Mouse (Mus musculus): ENCODE measurements at regions not wholly inside any gene's neighbourhood (a gene's known extent, or its start where the extent isn't known, plus 50 kb on each side); places are given as distances from the start of the nearest gene placed in this dataset.

GRCm38 (mm10) chr19:37492572-37492971, 57.6 kb upstream of the Exoc6 start:
- no peaks in the 10 kb centered on the region for H3K27me3 ChIP-seq (ENCODE audit: control insufficient read depth, insufficient read depth, low read length, poor library complexity, severe bottlenecking)
- H3K4me1 ChIP-seq (ENCODE audit: control insufficient read depth, insufficient read depth, low read length), result peaks cover 2% of the 10 kb centered on the region
- no peaks in the 10 kb centered on the region for H3K9me3 ChIP-seq (replicated peaks; ENCODE audit: control insufficient read depth, insufficient read depth, low read length, poor library complexity, severe bottlenecking)
- no peaks in the 10 kb centered on the region for H3K36me3 ChIP-seq (ENCODE audit: control insufficient read depth, insufficient read depth, low read length, poor library complexity, severe bottlenecking)
- no peak overlapping the region for H3K4me3 ChIP-seq (ENCODE audit: low read depth, low read length)
- H3K27ac ChIP-seq (ENCODE audit: insufficient read depth, low read length), result no peak overlapping the region
- TF ChIP-seq CTCF (IDR thresholded peaks at IDR 0.05; ENCODE audit: low read depth, low read length) (no peak), POLR2A (IDR thresholded peaks at IDR 0.05; ENCODE audit: insufficient read depth, low read length) (no peak)
- H3K9ac ChIP-seq (ENCODE audit: low read depth, poor library complexity, severe bottlenecking), result no peak overlapping the region

GRCm38 (mm10) chr19:37493378-37493777, 56.8 kb upstream of the Exoc6 start:
- Histone ChIP-seq H3K4me3 (ENCODE audit: low read depth, low read length) (no peak overlapping the region), H3K9ac (ENCODE audit: low read depth, poor library complexity, severe bottlenecking) (no peak overlapping the region), H3K4me1 (ENCODE audit: control insufficient read depth, insufficient read depth, low read length) (no peaks in the 10 kb centered on the region), H3K36me3 (ENCODE audit: control insufficient read depth, insufficient read depth, low read length, poor library complexity, severe bottlenecking) (no peaks in the 10 kb centered on the region), H3K27ac (ENCODE audit: insufficient read depth, low read length) (no peak overlapping the region), H3K27me3 (ENCODE audit: control insufficient read depth, insufficient read depth, low read length, poor library complexity, severe bottlenecking) (no peaks in the 10 kb centered on the region), H3K9me3 (replicated peaks; ENCODE audit: control insufficient read depth, insufficient read depth, low read length, poor library complexity, severe bottlenecking) (no peaks in the 10 kb centered on the region)
- no peak for TF ChIP-seq CTCF (IDR thresholded peaks at IDR 0.05; ENCODE audit: low read depth, low read length)

GRCm38 (mm10) chr19:37493921-37494485, 56.2 kb upstream of the Exoc6 start:
- TF ChIP-seq CTCF (IDR thresholded peaks at IDR 0.05; ENCODE audit: low read depth, low read length) (no peak), EP300 (IDR thresholded peaks at IDR 0.05; ENCODE audit: insufficient read depth, low read depth, low read length) (no peak), POLR2A (IDR thresholded peaks at IDR 0.05; ENCODE audit: insufficient read depth, low read length) (no peak)
- Histone ChIP-seq H3K27me3 (ENCODE audit: control insufficient read depth, insufficient read depth, low read length, poor library complexity, severe bottlenecking) (no peaks in the 10 kb centered on the region), H3K36me3 (ENCODE audit: control insufficient read depth, insufficient read depth, low read length, poor library complexity, severe bottlenecking) (no peaks in the 10 kb centered on the region), H3K4me1 (ENCODE audit: control insufficient read depth, insufficient read depth, low read length) (no peaks in the 10 kb centered on the region), H3K9me3 (replicated peaks; ENCODE audit: control insufficient read depth, insufficient read depth, low read length, poor library complexity, severe bottlenecking) (no peaks in the 10 kb centered on the region), H3K9ac (ENCODE audit: low read depth, poor library complexity, severe bottlenecking) (no peak overlapping the region), H3K4me3 (ENCODE audit: low read depth, low read length) (no peak overlapping the region), H3K27ac (ENCODE audit: insufficient read depth, low read length) (no peak overlapping the region)

GRCm38 (mm10) chr19:37494806-37495205, 55.4 kb upstream of the Exoc6 start:
- no peaks in the 10 kb centered on the region for H3K9me3 ChIP-seq (replicated peaks; ENCODE audit: control insufficient read depth, insufficient read depth, low read length, poor library complexity, severe bottlenecking)
- no peak overlapping the region for H3K4me3 ChIP-seq (ENCODE audit: low read depth, low read length)
- TF ChIP-seq POLR2A (IDR thresholded peaks at IDR 0.05; ENCODE audit: insufficient read depth, low read length), result no peak
- H3K9ac ChIP-seq (ENCODE audit: low read depth, poor library complexity, severe bottlenecking), result no peak overlapping the region
- no peaks in the 10 kb centered on the region for H3K27me3 ChIP-seq (ENCODE audit: control insufficient read depth, insufficient read depth, low read length, poor library complexity, severe bottlenecking)
- H3K4me1 ChIP-seq (ENCODE audit: control insufficient read depth, insufficient read depth, low read length), result no peaks in the 10 kb centered on the region
- no peak overlapping the region for H3K27ac ChIP-seq (ENCODE audit: insufficient read depth, low read length)
- H3K36me3 ChIP-seq (ENCODE audit: control insufficient read depth, insufficient read depth, low read length, poor library complexity, severe bottlenecking), result no peaks in the 10 kb centered on the region

DNA sequence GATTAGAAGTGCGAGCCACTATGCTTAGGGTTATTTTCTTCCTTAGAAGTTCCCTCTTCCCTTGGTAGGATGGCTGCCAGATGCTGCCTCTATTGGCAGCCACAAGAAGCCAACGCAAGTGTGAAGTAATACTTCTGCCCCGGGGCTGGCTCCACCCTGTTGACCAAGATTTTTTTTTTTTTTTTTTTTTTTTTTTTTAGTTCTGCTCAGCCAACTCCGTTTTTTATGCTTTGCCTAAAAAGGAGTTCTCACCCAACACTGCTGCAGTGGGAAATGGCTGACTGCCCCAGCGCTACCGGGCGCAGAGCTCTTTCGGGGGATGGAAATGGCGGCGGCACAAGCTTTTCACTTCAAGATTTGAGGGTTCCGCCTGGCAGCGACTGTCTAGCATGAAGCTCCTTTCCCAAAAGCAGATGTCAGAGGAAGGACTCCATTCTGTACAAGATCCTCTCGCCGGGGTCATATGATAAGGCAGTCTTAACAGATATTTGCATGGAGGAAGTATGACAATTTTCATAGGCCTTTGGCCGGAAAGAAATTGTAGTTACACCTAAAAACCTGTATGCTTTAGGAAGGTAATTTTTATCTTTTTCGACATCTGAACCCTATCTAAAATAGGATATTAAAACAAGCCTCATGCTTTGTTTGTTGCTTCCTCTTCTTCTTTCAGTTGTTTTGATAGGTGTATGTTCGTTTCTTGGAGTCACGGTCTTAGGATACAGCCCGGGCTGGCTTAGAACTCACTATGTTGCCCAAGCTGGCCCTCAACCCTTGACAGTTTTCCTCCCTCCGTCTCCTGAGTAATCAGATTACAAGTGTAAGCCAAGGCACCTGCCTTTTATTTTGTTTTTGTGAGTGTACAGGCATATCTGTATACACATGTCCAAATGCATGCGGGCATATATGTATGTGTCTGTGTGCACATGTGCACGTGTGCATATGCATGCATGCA, 54.6 kb upstream of the Exoc6 start:
- H3K9me3 ChIP-seq (replicated peaks; ENCODE audit: control insufficient read depth, insufficient read depth, low read length, poor library complexity, severe bottlenecking), result no peaks in the 10 kb centered on the region
- no peak for TF ChIP-seq EP300 (IDR thresholded peaks at IDR 0.05; ENCODE audit: insufficient read depth, low read depth, low read length)
- no peak for TF ChIP-seq CTCF (IDR thresholded peaks at IDR 0.05; ENCODE audit: low read depth, low read length)
- TF ChIP-seq POLR2A (IDR thresholded peaks at IDR 0.05; ENCODE audit: insufficient read depth, low read length), result no peak
- no peak overlapping the region for H3K9ac ChIP-seq (ENCODE audit: low read depth, poor library complexity, severe bottlenecking)

GRCm38 (mm10) chr19:37496759-37497158, 53.5 kb upstream of the Exoc6 start:
- no peaks in the 10 kb centered on the region for H3K4me1 ChIP-seq (ENCODE audit: control insufficient read depth, insufficient read depth, low read length)
- no peak overlapping the region for H3K4me3 ChIP-seq (ENCODE audit: low read depth, low read length)
- no peaks in the 10 kb centered on the region for H3K9me3 ChIP-seq (replicated peaks; ENCODE audit: control insufficient read depth, insufficient read depth, low read length, poor library complexity, severe bottlenecking)
- no peaks in the 10 kb centered on the region for H3K36me3 ChIP-seq (ENCODE audit: control insufficient read depth, insufficient read depth, low read length, poor library complexity, severe bottlenecking)
- no peak overlapping the region for H3K27ac ChIP-seq (ENCODE audit: insufficient read depth, low read length)
- H3K9ac ChIP-seq (ENCODE audit: low read depth, poor library complexity, severe bottlenecking), result no peak overlapping the region
- no peak for TF ChIP-seq EP300 (IDR thresholded peaks at IDR 0.05; ENCODE audit: insufficient read depth, low read depth, low read length)
- TF ChIP-seq CTCF (IDR thresholded peaks at IDR 0.05; ENCODE audit: low read depth, low read length), result peak; percentile 20
- H3K27me3 ChIP-seq (ENCODE audit: control insufficient read depth, insufficient read depth, low read length, poor library complexity, severe bottlenecking), result no peaks in the 10 kb centered on the region

More for the DNA sequence above, 54.6 kb upstream of the Exoc6 start:
- H3K36me3 ChIP-seq (ENCODE audit: control insufficient read depth, insufficient read depth, low read length, poor library complexity, severe bottlenecking), result no peaks in the 10 kb centered on the region
- H3K27me3 ChIP-seq (ENCODE audit: control insufficient read depth, insufficient read depth, low read length, poor library complexity, severe bottlenecking), result no peaks in the 10 kb centered on the region
- no peak overlapping the region for H3K4me3 ChIP-seq (ENCODE audit: low read depth, low read length)
- H3K27ac ChIP-seq (ENCODE audit: insufficient read depth, low read length), result no peak overlapping the region
- H3K4me1 ChIP-seq (ENCODE audit: control insufficient read depth, insufficient read depth, low read length), result no peaks in the 10 kb centered on the region

Data from ES-Bruce4 (cell line).